Mouse (Mus musculus): Measurements from ENCODE around the gene Prdm10. TPM values are rescaled to one million over a fixed set of nuclear protein-coding genes. Genes with fewer than 3 reads are reported as not detected.

The Prdm10 gene
- polyA plus RNA-seq, 1 experiment, result 5.1 TPM

- TF ChIP-seq CTCF (IDR thresholded peaks at IDR 0.05; ENCODE audit: control insufficient read depth, insufficient read depth, insufficient replicate concordance, low read depth, low read length) (no peak), POLR2A (IDR thresholded peaks at IDR 0.05; ENCODE audit: control insufficient read depth, low read depth, low read length) (no peak)
- Histone ChIP-seq H3K4me1 (ENCODE audit: control insufficient read depth, insufficient read depth, low read length) (no peaks in the 10 kb centered on the region), H3K27me3 (ENCODE audit: control insufficient read depth, insufficient read depth, low read length) (no peaks in the 10 kb centered on the region), H3K36me3 (ENCODE audit: control insufficient read depth, insufficient read depth, low read length) (no peaks in the 10 kb centered on the region), H3K27ac (ENCODE audit: control insufficient read depth, insufficient read depth, low read depth, low read length) (no peak overlapping the region), H3K4me3 (ENCODE audit: control insufficient read depth, low read depth, low read length) (no peak overlapping the region)
These were observed 64.0 kb downstream of the Prdm10 start for GRCm38 (mm10) chr9:31344289-31344831.

GRCm38 (mm10) chr9:31346575-31347080, 66.3 kb downstream of the Prdm10 start:
- no peak overlapping the region for H3K4me3 ChIP-seq (ENCODE audit: control insufficient read depth, low read depth, low read length)
- no peak for TF ChIP-seq POLR2A (IDR thresholded peaks at IDR 0.05; ENCODE audit: control insufficient read depth, low read depth, low read length)
- TF ChIP-seq CTCF (IDR thresholded peaks at IDR 0.05; ENCODE audit: control insufficient read depth, insufficient read depth, insufficient replicate concordance, low read depth, low read length), result no peak
- H3K27ac ChIP-seq (ENCODE audit: control insufficient read depth, insufficient read depth, low read depth, low read length), result no peak overlapping the region
- no peaks in the 10 kb centered on the region for H3K27me3 ChIP-seq (ENCODE audit: control insufficient read depth, insufficient read depth, low read length)
- H3K36me3 ChIP-seq (ENCODE audit: control insufficient read depth, insufficient read depth, low read length), result no peaks in the 10 kb centered on the region
- H3K4me1 ChIP-seq (ENCODE audit: control insufficient read depth, insufficient read depth, low read length), result no peaks in the 10 kb centered on the region

- TF ChIP-seq CTCF (IDR thresholded peaks at IDR 0.05; ENCODE audit: control insufficient read depth, insufficient read depth, insufficient replicate concordance, low read depth, low read length), result no peak
- TF ChIP-seq POLR2A (IDR thresholded peaks at IDR 0.05; ENCODE audit: control insufficient read depth, low read depth, low read length), result no peak
- Histone ChIP-seq H3K4me1 (ENCODE audit: control insufficient read depth, insufficient read depth, low read length) (no peaks in the 10 kb centered on the region), H3K4me3 (ENCODE audit: control insufficient read depth, low read depth, low read length) (no peak overlapping the region), H3K27me3 (ENCODE audit: control insufficient read depth, insufficient read depth, low read length) (no peaks in the 10 kb centered on the region), H3K36me3 (ENCODE audit: control insufficient read depth, insufficient read depth, low read length) (no peaks in the 10 kb centered on the region), H3K27ac (ENCODE audit: control insufficient read depth, insufficient read depth, low read depth, low read length) (no peak overlapping the region)
These were observed 68.1 kb downstream of the Prdm10 start for GRCm38 (mm10) chr9:31348458-31348857.

- H3K27me3 ChIP-seq (ENCODE audit: control insufficient read depth, insufficient read depth, low read length), result no peaks in the 10 kb centered on the region
- H3K4me1 ChIP-seq (ENCODE audit: control insufficient read depth, insufficient read depth, low read length), result no peaks in the 10 kb centered on the region
- TF ChIP-seq CTCF (IDR thresholded peaks at IDR 0.05; ENCODE audit: control insufficient read depth, insufficient read depth, insufficient replicate concordance, low read depth, low read length), result peak; percentile 76; the same call in 1 of the 2 replicates
- TF ChIP-seq POLR2A (IDR thresholded peaks at IDR 0.05; ENCODE audit: control insufficient read depth, low read depth, low read length), result no peak
- no peak overlapping the region for H3K4me3 ChIP-seq (ENCODE audit: control insufficient read depth, low read depth, low read length)
- H3K36me3 ChIP-seq (ENCODE audit: control insufficient read depth, insufficient read depth, low read length), result no peaks in the 10 kb centered on the region
- H3K27ac ChIP-seq (ENCODE audit: control insufficient read depth, insufficient read depth, low read depth, low read length), result no peak overlapping the region
These were observed 68.6 kb downstream of the Prdm10 start for GRCm38 (mm10) chr9:31348915-31349314.

GRCm38 (mm10) chr9:31352716-31353115, 72.4 kb downstream of the Prdm10 start:
- Histone ChIP-seq H3K27me3 (ENCODE audit: control insufficient read depth, insufficient read depth, low read length) (no peaks in the 10 kb centered on the region), H3K27ac (ENCODE audit: control insufficient read depth, insufficient read depth, low read depth, low read length) (no peak overlapping the region), H3K4me1 (ENCODE audit: control insufficient read depth, insufficient read depth, low read length) (no peaks in the 10 kb centered on the region), H3K36me3 (ENCODE audit: control insufficient read depth, insufficient read depth, low read length) (no peaks in the 10 kb centered on the region), H3K4me3 (ENCODE audit: control insufficient read depth, low read depth, low read length) (no peak overlapping the region)
- TF ChIP-seq POLR2A (IDR thresholded peaks at IDR 0.05; ENCODE audit: control insufficient read depth, low read depth, low read length), result no peak
- TF ChIP-seq CTCF (IDR thresholded peaks at IDR 0.05; ENCODE audit: control insufficient read depth, insufficient read depth, insufficient replicate concordance, low read depth, low read length), result no peak

- no peaks in the 10 kb centered on the region for H3K27me3 ChIP-seq (ENCODE audit: control insufficient read depth, insufficient read depth, low read length)
- H3K4me1 ChIP-seq (ENCODE audit: control insufficient read depth, insufficient read depth, low read length), result no peaks in the 10 kb centered on the region
- no peak overlapping the region for H3K4me3 ChIP-seq (ENCODE audit: control insufficient read depth, low read depth, low read length)
- no peak overlapping the region for H3K27ac ChIP-seq (ENCODE audit: control insufficient read depth, insufficient read depth, low read depth, low read length)
- TF ChIP-seq CTCF (IDR thresholded peaks at IDR 0.05; ENCODE audit: control insufficient read depth, insufficient read depth, insufficient replicate concordance, low read depth, low read length) (no peak), POLR2A (IDR thresholded peaks at IDR 0.05; ENCODE audit: control insufficient read depth, low read depth, low read length) (no peak)
- H3K36me3 ChIP-seq (ENCODE audit: control insufficient read depth, insufficient read depth, low read length), result no peaks in the 10 kb centered on the region
These were observed 73.2 kb downstream of the Prdm10 start for GRCm38 (mm10) chr9:31353518-31353917.

GRCm38 (mm10) chr9:31354051-31354450, 73.7 kb downstream of the Prdm10 start:
- H3K4me1 ChIP-seq (ENCODE audit: control insufficient read depth, insufficient read depth, low read length), result no peaks in the 10 kb centered on the region
- TF ChIP-seq CTCF (IDR thresholded peaks at IDR 0.05; ENCODE audit: control insufficient read depth, insufficient read depth, insufficient replicate concordance, low read depth, low read length), result no peak
- TF ChIP-seq POLR2A (IDR thresholded peaks at IDR 0.05; ENCODE audit: control insufficient read depth, low read depth, low read length), result no peak
- no peak overlapping the region for H3K27ac ChIP-seq (ENCODE audit: control insufficient read depth, insufficient read depth, low read depth, low read length)
- no peaks in the 10 kb centered on the region; the same call in 1 of the 2 replicates for H3K36me3 ChIP-seq (ENCODE audit: control insufficient read depth, insufficient read depth, low read length)
- no peaks in the 10 kb centered on the region for H3K27me3 ChIP-seq (ENCODE audit: control insufficient read depth, insufficient read depth, low read length)
- no peak overlapping the region for H3K4me3 ChIP-seq (ENCODE audit: control insufficient read depth, low read depth, low read length)
